Mouse (Mus musculus) midbrain, embryonic 16.5 days (tissue): ENCODE measurements at regions not wholly inside any gene's neighbourhood (a gene's known extent, or its start where the extent isn't known, plus 50 kb on each side); places are given as distances from the start of the nearest gene placed in this dataset.

Experiments used
- ATAC-seq: fragments of 200-750 bp; cut with Nextera tagmentation; 2 replicates; pipeline ENCODE4 v1.8.0; 2017; ENCODE audit warnings: moderate TSS enrichment
- H3K27ac ChIP-seq: fragments of 300-500 bp; sonication (generic); 2 replicates; pipeline ENCODE4 v1.5.1; 2014; ENCODE audit warnings: mild to moderate bottlenecking, low read length, mixed read lengths
- H3K27me3 ChIP-seq: fragments of 300-500 bp; sonication (generic); 2 replicates; pipeline ENCODE4 v1.6.1; 2014; ENCODE audit warnings: low read depth, low read length, mixed read lengths; ENCODE audit not compliant: control insufficient read depth, insufficient read depth
- H3K36me3 ChIP-seq: fragments of 300-500 bp; sonication (generic); 2 replicates; pipeline ENCODE4 v1.6.1; 2014; ENCODE audit warnings: mild to moderate bottlenecking, low read length, moderate library complexity, mixed read lengths; ENCODE audit not compliant: control insufficient read depth, insufficient read depth
- H3K4me1 ChIP-seq: fragments of 300-500 bp; sonication (generic); 2 replicates; pipeline ENCODE4 v1.6.1; 2014; ENCODE audit warnings: mild to moderate bottlenecking, low read length, mixed read lengths; ENCODE audit not compliant: control insufficient read depth, insufficient read depth
- H3K4me2 ChIP-seq: fragments of 300-500 bp; sonication (generic); 2 replicates; pipeline ENCODE4 v1.6.1; 2014; ENCODE audit warnings: mild to moderate bottlenecking, low read length, mixed read lengths
- H3K4me3 ChIP-seq: fragments of 300-500 bp; sonication (generic); 2 replicates; pipeline ENCODE4 v1.5.1; 2014; ENCODE audit warnings: low read depth, mild to moderate bottlenecking, low read length, moderate library complexity, mixed read lengths
- H3K9ac ChIP-seq: fragments of 300-500 bp; sonication (generic); 2 replicates; pipeline ENCODE4 v1.6.1; 2014; ENCODE audit warnings: low read depth, low read length, mixed read lengths
- H3K9me3 ChIP-seq: fragments of 300-500 bp; sonication (generic); replicated peaks from 2 replicates; pipeline ENCODE4 v1.6.1; 2014; ENCODE audit warnings: mild to moderate bottlenecking, low read length, mixed read lengths; ENCODE audit not compliant: control insufficient read depth, poor library complexity, severe bottlenecking
- WGBS: fragments of 180-500 bp; shearing (Covaris S2); extraction: QIAGEN DNeasy Blood & Tissue Kit; methylation state at CpG from one replicate; pipeline ENCODE4 v1.1.7; 2014; 5-methylcytosine and 5-hydroxymethylcytosine counted together

GRCm38 (mm10) chr5:119398475-119398874 lies 272.0 kb upstream of the Tbx3 start:
- no peak overlapping the region for H3K9ac ChIP-seq
- H3K27ac ChIP-seq = no peak overlapping the region
- ATAC-seq = no peak
- no peaks in the 10 kb centered on the region for H3K27me3 ChIP-seq
- no peaks in the 10 kb centered on the region for H3K9me3 ChIP-seq
- no peaks in the 10 kb centered on the region for H3K36me3 ChIP-seq
- no peak overlapping the region for H3K4me3 ChIP-seq
- 89% methylated on average over 5 of the region's 5 CpGs for WGBS
- H3K4me1 ChIP-seq = peaks cover 5% of the 10 kb centered on the region; the same call in 1 of the 2 replicates
- no peak overlapping the region for H3K4me2 ChIP-seq

- Histone ChIP-seq H3K27me3 (no peaks in the 10 kb centered on the region), H3K27ac (no peak overlapping the region), H3K4me2 (no peak overlapping the region), H3K36me3 (no peaks in the 10 kb centered on the region), H3K9me3 (no peaks in the 10 kb centered on the region), H3K9ac (no peak overlapping the region), H3K4me1 (peaks cover 5% of the 10 kb centered on the region; the same call in 1 of the 2 replicates), H3K4me3 (no peak overlapping the region)
- ATAC-seq = no peak
- WGBS = 15% methylated on average over 6 of the region's 6 CpGs
Observed at GRCm38 (mm10) chr5:119400223-119400935, 270.1 kb upstream of the Tbx3 start.

GRCm38 (mm10) chr5:119401915-119402314 lies 268.6 kb upstream of the Tbx3 start:
- Histone ChIP-seq H3K27ac (no peak overlapping the region), H3K4me2 (no peak overlapping the region), H3K36me3 (no peaks in the 10 kb centered on the region), H3K9me3 (no peaks in the 10 kb centered on the region), H3K4me1 (peaks cover 5% of the 10 kb centered on the region; the same call in 1 of the 2 replicates), H3K27me3 (no peaks in the 10 kb centered on the region), H3K4me3 (no peak overlapping the region), H3K9ac (no peak overlapping the region)
- WGBS = 83% methylated on average over 8 of the region's 8 CpGs
- no peak for ATAC-seq

- no peak for ATAC-seq
- no peaks in the 10 kb centered on the region for H3K27me3 ChIP-seq
- WGBS = 69% methylated on average over 17 of the region's 17 CpGs
- H3K4me3 ChIP-seq = no peak overlapping the region
- H3K9me3 ChIP-seq = no peaks in the 10 kb centered on the region
- H3K36me3 ChIP-seq = no peaks in the 10 kb centered on the region
- H3K27ac ChIP-seq = no peak overlapping the region
- H3K4me1 ChIP-seq = peaks cover 5% of the 10 kb centered on the region; the same call in 1 of the 2 replicates
- H3K9ac ChIP-seq = no peak overlapping the region
- no peak overlapping the region for H3K4me2 ChIP-seq
Observed at GRCm38 (mm10) chr5:119402651-119403050, 267.8 kb upstream of the Tbx3 start.

GRCm38 (mm10) chr5:119410966-119411365 lies 259.5 kb upstream of the Tbx3 start:
- ATAC-seq = no peak
- no peak overlapping the region for H3K27ac ChIP-seq
- H3K4me1 ChIP-seq = no peaks in the 10 kb centered on the region
- 70% methylated on average over 11 of the region's 11 CpGs for WGBS
- no peak overlapping the region for H3K4me2 ChIP-seq
- H3K36me3 ChIP-seq = no peaks in the 10 kb centered on the region
- no peak overlapping the region for H3K9ac ChIP-seq
- no peaks in the 10 kb centered on the region for H3K27me3 ChIP-seq
- no peak overlapping the region for H3K4me3 ChIP-seq
- no peaks in the 10 kb centered on the region; the same call in 1 of the 2 replicates for H3K9me3 ChIP-seq

GRCm38 (mm10) chr5:119415835-119416234 lies 254.6 kb upstream of the Tbx3 start:
- Histone ChIP-seq H3K4me2 (no peak overlapping the region), H3K4me3 (no peak overlapping the region), H3K9me3 (no peaks in the 10 kb centered on the region; the same call in 1 of the 2 replicates), H3K27me3 (no peaks in the 10 kb centered on the region), H3K36me3 (no peaks in the 10 kb centered on the region), H3K27ac (no peak overlapping the region), H3K4me1 (no peaks in the 10 kb centered on the region), H3K9ac (no peak overlapping the region)
- WGBS = 89% methylated on average over 11 of the region's 11 CpGs
- ATAC-seq = no peak

GRCm38 (mm10) chr5:119418486-119418885 lies 252.0 kb upstream of the Tbx3 start:
- Histone ChIP-seq H3K27me3 (no peaks in the 10 kb centered on the region), H3K4me2 (no peak overlapping the region), H3K4me3 (no peak overlapping the region), H3K9me3 (no peaks in the 10 kb centered on the region), H3K27ac (no peak overlapping the region), H3K9ac (no peak overlapping the region), H3K36me3 (no peaks in the 10 kb centered on the region), H3K4me1 (no peaks in the 10 kb centered on the region)
- WGBS = 69% methylated on average over 5 of the region's 5 CpGs
- no peak for ATAC-seq

GRCm38 (mm10) chr5:119427511-119428019 lies 242.9 kb upstream of the Tbx3 start:
- Histone ChIP-seq H3K27me3 (no peaks in the 10 kb centered on the region), H3K27ac (no peak overlapping the region), H3K36me3 (no peaks in the 10 kb centered on the region), H3K4me2 (no peak overlapping the region), H3K4me3 (no peak overlapping the region), H3K4me1 (no peaks in the 10 kb centered on the region), H3K9ac (no peak overlapping the region), H3K9me3 (0 out of 2 replicates have a peak, but pooled peaks cover 2% of the 10 kb centered on the region)
- no peak for ATAC-seq
- 88% methylated on average over 12 of the region's 12 CpGs for WGBS

GRCm38 (mm10) chr5:119431271-119431756 lies 239.2 kb upstream of the Tbx3 start:
- WGBS = 90% methylated on average over 9 of the region's 9 CpGs
- Histone ChIP-seq H3K4me2 (no peak overlapping the region), H3K36me3 (no peaks in the 10 kb centered on the region), H3K4me1 (no peaks in the 10 kb centered on the region), H3K4me3 (no peak overlapping the region), H3K9ac (no peak overlapping the region), H3K27ac (no peak overlapping the region), H3K27me3 (no peaks in the 10 kb centered on the region), H3K9me3 (0 out of 2 replicates have a peak, but pooled peaks cover 2% of the 10 kb centered on the region)
- ATAC-seq = no peak
